Mouse (Mus musculus): Measurements from ENCODE around the gene Col5a1.

Col5a1 gene

GRCm38 (mm10) chr2:27886608-27887460 lies 609 bp downstream of the Col5a1 start:
- peak; percentile 31 for DNase-seq

DNA sequence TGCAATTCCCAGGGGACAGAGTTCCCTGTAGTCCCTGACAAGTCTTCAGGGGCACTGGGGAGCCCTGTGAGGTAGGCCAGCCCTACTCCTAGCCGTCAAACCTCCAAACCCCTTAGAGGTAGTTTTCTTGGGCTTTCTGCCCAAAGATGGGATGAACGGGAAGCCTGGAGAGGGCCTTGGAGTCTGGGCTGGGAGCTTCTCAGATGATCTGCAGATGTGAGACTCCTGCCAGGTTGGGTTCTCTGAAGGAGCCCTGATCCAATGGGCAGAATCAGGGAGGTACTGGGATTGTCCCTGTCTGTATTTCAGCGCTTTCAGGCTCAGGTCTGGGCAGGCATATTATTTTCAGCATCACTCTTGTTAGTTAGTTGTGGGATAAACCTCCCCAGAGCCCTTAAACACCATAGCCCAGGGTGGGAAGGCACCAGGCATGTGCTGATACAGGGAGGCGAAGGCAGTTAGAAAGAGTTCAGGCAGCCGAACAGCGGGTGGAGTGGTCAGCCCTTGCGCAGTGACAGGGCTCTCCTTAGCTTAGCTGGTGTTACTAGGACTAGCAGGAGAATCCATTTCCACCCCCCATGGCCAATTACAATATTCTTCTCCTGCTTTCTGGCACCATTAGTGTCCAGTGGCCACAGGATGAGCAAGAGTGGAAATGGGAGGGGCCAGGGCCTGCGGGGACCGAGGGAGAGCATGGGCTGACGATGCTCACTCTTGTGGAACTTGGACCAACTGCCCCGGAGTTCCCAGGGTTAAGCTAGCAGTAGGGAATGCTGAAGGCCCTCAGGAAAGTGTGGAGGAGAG lies 1.4 kb downstream of the Col5a1 start:
- DNase-seq: no peak

DNA sequence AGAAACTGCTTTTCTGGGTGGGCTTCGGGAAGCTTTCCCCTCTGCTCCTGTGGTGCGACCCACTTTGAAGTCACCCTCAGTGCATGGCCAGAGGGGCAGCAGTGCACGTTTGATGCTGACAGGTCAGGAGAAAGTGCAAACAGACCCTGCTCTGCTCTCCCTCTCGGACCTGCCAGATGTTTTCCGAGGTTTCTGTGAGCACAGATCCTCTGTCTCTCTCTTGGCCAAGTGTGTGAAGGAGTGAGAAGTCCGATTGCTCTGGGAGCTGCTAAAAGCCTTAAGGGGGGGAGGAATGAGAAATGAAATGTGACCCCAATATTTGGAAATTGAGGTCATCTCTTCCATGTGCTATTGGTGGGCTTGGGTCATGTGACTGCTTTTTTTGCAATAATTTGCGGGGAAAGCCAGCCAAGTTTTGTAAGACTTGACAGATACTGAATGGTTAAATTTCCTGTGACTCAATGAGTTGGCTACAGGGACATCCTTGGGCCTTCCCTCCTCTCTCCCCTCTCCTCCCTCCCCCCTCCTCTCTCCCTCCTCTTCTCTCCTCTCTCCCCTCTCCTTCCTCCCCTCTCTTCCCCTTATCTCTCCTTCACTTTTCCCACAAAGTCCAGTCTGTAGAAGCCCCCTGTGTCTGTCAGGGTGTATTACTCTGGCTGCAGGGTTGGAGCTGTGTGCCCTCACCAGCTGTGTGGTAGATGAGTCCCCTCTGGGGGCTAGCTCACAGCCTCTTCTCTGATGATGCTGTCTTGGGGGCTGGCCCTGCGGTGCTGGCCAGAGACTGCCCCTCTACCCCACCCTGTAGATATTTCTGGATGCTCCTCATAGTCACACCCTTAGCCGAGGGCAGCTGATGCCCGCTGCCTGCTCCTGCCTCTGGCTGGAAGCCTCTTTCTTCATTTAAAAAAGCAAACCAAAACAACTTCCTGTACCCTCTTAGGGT lies 2.6 kb downstream of the Col5a1 start:
- peak; percentile 12 for DNase-seq

DNA sequence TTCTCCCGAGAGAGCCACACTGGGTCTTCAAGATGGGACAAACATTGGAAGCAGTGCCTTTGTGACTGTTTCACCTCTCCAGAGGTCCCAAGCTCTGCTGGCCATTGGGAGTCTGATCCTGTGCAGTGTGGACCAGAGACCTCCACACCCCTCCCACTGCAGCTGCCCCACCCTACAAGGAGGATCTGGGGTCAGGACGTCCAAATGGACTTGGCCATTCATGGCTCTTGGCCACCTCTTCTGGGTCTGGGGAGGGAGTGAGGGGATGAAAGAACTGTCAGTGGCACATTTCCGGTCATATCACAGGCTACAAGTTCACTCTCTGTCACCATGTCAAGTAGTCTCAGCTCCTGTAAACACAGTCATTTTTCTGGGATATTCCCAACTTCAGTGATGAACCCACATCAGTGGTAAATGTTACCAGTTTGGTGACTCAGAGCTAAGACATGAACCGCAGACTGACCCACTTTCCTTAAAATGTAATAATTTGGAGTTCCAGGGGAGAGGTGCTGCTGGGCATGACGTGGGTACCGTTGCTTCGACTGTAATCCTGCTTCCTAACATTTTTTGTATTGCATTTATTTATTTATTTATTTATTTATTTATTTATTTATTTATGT lies 5.8 kb downstream of the Col5a1 start:
- DNase-seq: no peak

- no peak for DNase-seq
Observed at GRCm38 (mm10) chr2:27893015-27893414, 6.8 kb downstream of the Col5a1 start.

DNA sequence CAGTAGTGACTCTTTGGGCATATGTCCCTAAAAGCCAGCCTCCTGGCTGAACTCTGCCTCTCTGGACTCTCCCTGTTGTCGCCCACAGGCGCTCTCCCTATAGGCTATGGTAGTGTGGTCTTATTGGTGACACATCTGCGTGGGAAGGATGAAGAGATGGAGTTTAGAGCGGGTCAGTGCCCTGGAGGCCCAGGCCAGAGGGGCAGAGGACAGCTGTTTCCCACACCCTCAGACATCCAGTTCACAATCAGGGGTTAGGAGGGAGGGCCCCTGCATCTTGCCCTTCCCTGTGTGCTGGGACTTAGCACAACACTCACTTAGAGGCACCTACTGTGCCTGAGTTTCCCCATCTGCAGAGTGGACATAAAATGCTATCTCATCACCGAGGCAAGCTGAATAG lies 8.8 kb downstream of the Col5a1 start:
- DNase-seq: no peak

- no peak for DNase-seq
Observed at GRCm38 (mm10) chr2:27895648-27896047, 9.4 kb downstream of the Col5a1 start.

GRCm38 (mm10) chr2:27897161-27897560 lies 10.9 kb downstream of the Col5a1 start:
- peak; percentile 8 for DNase-seq

GRCm38 (mm10) chr2:27899894-27900293 lies 13.7 kb downstream of the Col5a1 start:
- DNase-seq: peak; percentile 63

DNA sequence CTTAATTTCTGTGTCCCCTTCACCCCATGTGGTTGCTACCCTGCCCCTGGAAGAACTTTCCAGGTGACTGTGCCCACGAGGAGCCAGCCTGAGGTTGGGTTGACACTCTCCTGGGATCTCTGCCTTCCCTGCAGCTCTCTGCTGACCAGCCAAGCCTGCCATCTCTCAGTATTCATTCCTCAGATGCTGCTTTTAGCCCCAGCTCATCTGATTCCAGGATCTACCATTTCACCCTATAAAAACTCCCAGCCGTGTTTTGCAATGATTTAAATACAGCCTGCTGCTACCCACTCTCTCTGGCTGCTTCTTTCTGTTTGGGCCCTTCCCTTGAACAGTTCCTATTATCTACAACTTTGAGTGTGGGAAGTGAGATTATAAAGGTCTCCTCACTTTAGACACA lies 14.9 kb downstream of the Col5a1 start:
- DNase-seq: no peak

DNA sequence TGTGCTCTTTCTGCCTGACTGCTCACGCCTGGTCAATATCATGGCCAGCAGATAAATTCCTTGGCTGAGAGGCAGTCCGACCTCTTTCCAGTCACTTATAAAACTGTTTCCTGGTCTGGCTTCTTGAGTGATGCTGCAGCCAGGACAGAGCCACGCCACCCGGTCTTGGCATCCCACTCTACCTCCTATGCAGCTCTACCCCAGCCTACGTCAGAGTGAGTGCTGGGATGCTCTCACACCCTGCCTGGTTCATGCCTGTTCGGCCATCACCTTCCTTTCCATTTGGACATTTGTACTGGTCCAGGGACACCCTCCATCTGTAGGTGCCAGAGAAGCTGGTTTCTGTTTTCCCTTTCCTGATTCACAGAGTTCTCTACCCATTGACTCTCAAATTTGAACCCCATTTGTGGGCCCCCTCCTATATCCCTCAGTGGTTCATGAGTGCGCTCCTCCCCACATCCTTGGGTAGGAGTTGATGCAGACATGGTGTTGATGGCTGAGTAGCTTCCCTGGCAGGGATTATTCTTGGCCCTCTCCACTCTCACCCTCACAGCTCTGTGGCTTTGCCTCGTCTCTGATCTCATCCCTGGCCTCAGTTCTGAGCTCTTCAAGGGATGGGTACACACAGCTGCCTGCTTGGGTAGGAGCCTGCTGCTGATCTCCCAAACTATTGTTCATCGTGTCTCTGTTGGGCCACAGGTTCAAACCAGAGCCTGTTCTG lies 15.5 kb downstream of the Col5a1 start:
- DNase-seq: no peak

- no peak for DNase-seq
Observed at GRCm38 (mm10) chr2:27902318-27902717, 16.1 kb downstream of the Col5a1 start.

GRCm38 (mm10) chr2:27905411-27905810 lies 19.2 kb downstream of the Col5a1 start:
- no peak for DNase-seq

DNA sequence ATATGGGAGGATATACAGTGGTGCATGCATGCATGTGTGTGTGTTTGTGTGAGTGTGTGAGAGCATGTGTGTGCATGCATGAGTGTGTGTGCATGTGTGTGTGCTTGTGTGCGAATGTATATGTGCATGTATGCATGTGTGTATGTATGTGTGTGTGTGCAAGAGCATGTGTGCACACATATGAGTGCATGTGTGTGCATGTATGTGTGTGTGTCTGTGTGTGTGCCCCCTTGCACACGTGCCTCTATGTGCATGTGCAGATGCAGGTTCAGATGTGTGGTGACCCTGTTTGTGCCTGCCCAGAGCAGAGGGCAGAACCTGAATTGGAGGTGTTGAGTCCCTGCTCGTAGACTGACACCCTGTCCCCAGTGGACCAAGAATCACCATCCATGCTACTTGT lies 24.3 kb downstream of the Col5a1 start:
- no peak for DNase-seq

- no peak for DNase-seq
Observed at GRCm38 (mm10) chr2:27912546-27913275, 26.5 kb downstream of the Col5a1 start.

- peak; percentile 20 for DNase-seq
Observed at GRCm38 (mm10) chr2:27915726-27916125, 29.5 kb downstream of the Col5a1 start.

DNA sequence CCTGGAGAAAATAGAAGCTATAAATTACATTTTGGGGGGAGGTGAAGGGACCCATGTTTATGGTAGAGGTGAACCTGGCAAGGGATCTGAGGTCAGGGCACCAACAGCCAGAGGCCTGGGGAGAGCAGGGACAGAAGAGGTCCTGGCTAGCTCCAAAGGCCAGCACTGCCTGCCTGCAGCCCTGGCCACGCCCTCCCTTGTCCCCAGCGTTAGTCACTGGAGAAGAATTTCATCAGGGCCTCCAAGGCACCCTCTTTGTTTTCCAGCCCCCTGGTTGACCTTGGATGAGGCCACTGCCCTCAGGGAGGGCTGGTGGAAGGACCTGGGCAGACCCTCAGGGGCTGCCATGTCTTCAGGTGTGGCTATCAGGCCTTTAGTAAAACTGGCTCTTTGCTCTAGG lies 30.1 kb downstream of the Col5a1 start:
- DNase-seq: no peak

DNA sequence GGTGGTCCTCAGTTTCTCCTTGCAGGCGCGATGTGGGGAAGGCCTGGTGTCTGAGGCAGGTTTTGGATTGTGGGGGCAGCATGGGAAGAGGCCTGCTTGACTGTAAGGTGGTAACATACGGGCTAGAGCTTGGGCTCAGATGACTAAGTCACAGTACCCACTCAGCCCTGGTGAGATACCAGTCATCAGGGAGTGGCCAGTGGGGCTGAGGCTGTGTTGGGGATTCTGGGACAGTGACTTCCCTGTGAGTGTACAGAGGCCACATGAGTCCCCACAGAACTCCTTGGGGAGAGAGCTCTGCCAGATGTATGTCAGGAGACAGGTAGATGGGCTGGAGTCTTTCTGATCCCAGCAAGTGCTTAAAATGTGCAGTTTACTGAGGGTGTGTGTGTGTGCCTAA lies 31.0 kb downstream of the Col5a1 start:
- no peak for DNase-seq

- no peak for DNase-seq
Observed at GRCm38 (mm10) chr2:27918106-27918505, 31.9 kb downstream of the Col5a1 start.

DNA sequence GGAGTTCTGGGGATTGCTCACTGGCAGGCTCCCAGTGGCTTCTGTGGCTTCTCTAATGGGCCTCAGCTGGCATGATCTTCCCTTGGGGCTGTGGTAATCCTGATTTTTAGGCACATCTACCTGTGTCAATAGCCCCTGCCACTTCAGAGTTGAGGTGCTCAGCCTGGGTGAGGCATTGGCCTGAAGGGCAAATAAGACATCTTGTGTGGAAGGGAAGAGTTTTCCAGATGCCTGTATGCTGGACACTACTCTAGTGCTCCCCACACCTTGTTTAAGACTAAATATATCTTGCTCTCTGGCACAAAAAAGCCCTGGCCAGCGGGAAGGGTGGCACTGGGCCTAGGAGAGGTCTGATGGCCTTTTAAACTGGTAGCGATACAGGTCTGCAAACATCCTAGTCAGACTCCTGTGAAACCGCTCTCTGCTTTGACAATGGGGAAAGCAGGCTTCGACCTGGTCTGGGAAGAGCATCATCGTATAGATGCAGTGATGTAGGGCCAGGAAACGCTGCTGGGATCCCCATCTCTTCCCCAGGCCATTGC lies 33.2 kb downstream of the Col5a1 start:
- no peak for DNase-seq

- no peak for DNase-seq
Observed at GRCm38 (mm10) chr2:27922053-27922452, 35.8 kb downstream of the Col5a1 start.

Data from kidney, adult 18-20 months (tissue).